Mouse (Mus musculus) lung, postnatal 0 days (tissue): Measurements from ENCODE around the gene Tubgcp5. TPM values are rescaled to one million over a fixed set of nuclear protein-coding genes. Genes with fewer than 3 reads are reported as not detected.
A peak's percentile ranks its signal among the peaks of the same experiment; 100 is the strongest.
"Not testable (repeated sequence)": the region's sequence is repeated elsewhere in the genome, so short reads cannot be mapped to it uniquely, and the experiment has no call there.

ENCODE experiments used
- ATAC-seq: fragments of 200-750 bp; cut with Nextera tagmentation; 2 replicates; pipeline ENCODE4 v1.8.0; 2017; ENCODE audit warnings: moderate library complexity
- DNase-seq: peaks from one replicate; pipeline ENCODE4 v3.0.0-alpha.2; 2016; ENCODE audit warnings: low spot score
- H3K27ac ChIP-seq: fragments of 300-500 bp; sonication (generic); 2 replicates; pipeline ENCODE4 v1.5.1; 2014; ENCODE audit warnings: antibody characterized with exemption, mild to moderate bottlenecking, low read length, mixed read lengths
- H3K27me3 ChIP-seq: fragments of 300-500 bp; sonication (generic); replicated peaks from 2 replicates; pipeline ENCODE4 v1.6.1; 2014; ENCODE audit warnings: low read length, mixed read lengths; ENCODE audit not compliant: insufficient read depth
- H3K36me3 ChIP-seq: fragments of 300-500 bp; sonication (generic); 2 replicates; pipeline ENCODE4 v1.6.1; 2014; ENCODE audit warnings: low read length, mixed read lengths; ENCODE audit not compliant: insufficient read depth
- H3K4me1 ChIP-seq: fragments of 300-500 bp; sonication (generic); 2 replicates; pipeline ENCODE4 v1.6.1; 2014; ENCODE audit warnings: antibody characterized with exemption, low read depth, low read length, mixed read lengths; ENCODE audit not compliant: insufficient read depth
- H3K4me2 ChIP-seq: fragments of 300-500 bp; sonication (generic); replicated peaks from 2 replicates; pipeline ENCODE4 v1.6.1; 2014; ENCODE audit warnings: low read depth, mild to moderate bottlenecking, low read length, moderate library complexity, mixed read lengths
- H3K4me3 ChIP-seq: fragments of 300-500 bp; sonication (generic); 2 replicates; pipeline ENCODE4 v1.5.1; 2014; ENCODE audit warnings: low read depth, low read length
- H3K9ac ChIP-seq: fragments of 300-500 bp; sonication (generic); replicated peaks from 2 replicates; pipeline ENCODE4 v1.6.1; 2014; ENCODE audit warnings: low read depth, mild to moderate bottlenecking
- H3K9me3 ChIP-seq: fragments of 300-500 bp; sonication (generic); 2 replicates; pipeline ENCODE4 v1.6.1; 2016; ENCODE audit warnings: low read length, mixed read lengths
- CTCF ChIP-seq: IDR thresholded peaks from 2 replicates; pipeline ENCODE4 v1.5.1; 2016; ENCODE audit warnings: antibody characterized with exemption, mild to moderate bottlenecking
- EP300 ChIP-seq: IDR thresholded peaks from 2 replicates; pipeline ENCODE4 v1.6.1; 2016; ENCODE audit warnings: antibody characterized with exemption, mild to moderate bottlenecking, control low read depth
- WGBS: fragments of 180-500 bp; shearing (Covaris S2); extraction: QIAGEN DNeasy Blood & Tissue Kit; methylation state at CpG from one replicate; pipeline ENCODE4 v1.1.7; 2014; 5-methylcytosine and 5-hydroxymethylcytosine counted together
- polyA plus RNA-seq: library from polyadenylated mRNA; unstranded; fragments of >200 nt; fragmentation: Nextera tagmentation; extraction: Ambion mirVana; gene quantifications from 2 replicates; pipeline ENCODE4 v1.2.1, GENCODE M21; 2015

Tubgcp5 gene
- polyA plus RNA-seq, 1 experiment from 2014 or later, result 13.7 TPM

DNA sequence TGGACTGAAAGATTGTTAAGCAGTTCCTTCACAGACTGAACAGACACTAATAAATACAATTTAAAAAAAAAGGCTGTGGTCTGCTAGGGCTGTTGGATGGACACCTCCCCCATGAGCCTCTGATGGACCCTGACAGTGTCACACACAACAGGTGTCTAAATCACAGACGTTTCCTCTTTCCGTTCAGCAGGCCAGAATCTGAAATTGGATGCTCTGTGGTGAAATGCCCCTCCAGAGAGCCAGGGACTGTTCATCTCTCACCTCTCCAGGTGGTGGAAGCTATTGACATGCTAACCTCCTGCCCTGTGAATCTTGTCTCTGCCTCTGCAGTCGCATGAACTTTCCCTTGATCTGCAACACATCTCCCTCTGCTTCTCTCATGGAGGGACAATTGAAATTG lies 11.5 kb upstream of the Tubgcp5 start:
- DNase-seq, result no peak

DNA sequence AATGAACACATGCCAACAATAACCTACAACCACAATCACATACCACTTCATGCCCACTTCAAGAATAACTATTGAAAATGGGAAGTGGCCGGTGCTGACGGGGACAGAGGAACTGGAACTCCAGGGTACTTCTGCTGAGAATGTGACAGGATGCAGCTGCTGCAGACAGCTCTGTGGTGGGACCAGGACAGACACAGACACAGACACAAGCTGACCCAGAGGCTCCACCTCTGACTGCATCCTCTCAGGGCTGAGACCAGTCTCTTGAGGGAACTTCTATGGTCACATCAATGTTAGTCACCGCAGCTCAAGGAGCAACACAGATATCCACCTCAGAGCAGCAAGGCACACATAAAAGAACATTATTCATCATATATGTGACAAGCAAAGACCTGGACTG lies 9.4 kb upstream of the Tubgcp5 start:
- Histone ChIP-seq H3K9me3 (no peaks in the 10 kb centered on the region), H3K36me3 (no peaks in the 10 kb centered on the region), H3K27me3 (no peaks in the 10 kb centered on the region), H3K4me2 (no peak overlapping the region), H3K4me3 (no peak overlapping the region), H3K4me1 (no peaks in the 10 kb centered on the region), H3K27ac (no peak overlapping the region), H3K9ac (no peak overlapping the region)
- ATAC-seq, result peak; percentile 47; the same call in 1 of the 2 replicates
- whole genome bisulfite sequencing, result 29% methylated on average over 3 of the region's 3 CpGs
- no peak for DNase-seq
- TF ChIP-seq EP300 (no peak), CTCF (no peak)

More for the DNA sequence above, 11.5 kb upstream of the Tubgcp5 start:
- Histone ChIP-seq H3K9me3 (no peaks in the 10 kb centered on the region), H3K27me3 (no peaks in the 10 kb centered on the region), H3K27ac (no peak overlapping the region), H3K4me1 (no peaks in the 10 kb centered on the region), H3K4me2 (no peak overlapping the region), H3K36me3 (no peaks in the 10 kb centered on the region), H3K9ac (no peak overlapping the region), H3K4me3 (no peak overlapping the region)
- 57% methylated on average over 3 of the region's 3 CpGs for WGBS
- TF ChIP-seq CTCF (no peak), EP300 (no peak)
- ATAC-seq, result no peak

DNA sequence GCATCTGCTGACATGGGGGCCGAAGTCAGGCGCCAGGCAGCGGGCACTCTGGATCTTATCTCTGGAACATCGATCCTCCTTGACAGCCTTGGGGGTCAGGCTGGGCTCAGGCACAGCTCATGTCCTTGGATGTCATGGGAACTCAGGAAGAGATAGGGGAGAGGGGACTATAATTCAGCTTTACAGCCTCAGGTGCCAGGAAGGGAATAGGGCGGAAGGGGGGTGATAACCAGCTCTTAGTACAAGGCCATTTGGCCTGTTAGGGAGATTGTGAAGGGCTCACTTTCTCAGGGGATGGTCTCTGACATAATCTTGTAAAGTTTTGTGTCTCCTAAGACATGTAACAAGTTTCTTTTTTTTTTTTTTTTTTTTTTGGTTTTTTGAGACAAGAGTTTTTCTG lies 3.4 kb upstream of the Tubgcp5 start:
- H3K4me2 ChIP-seq, H3K9me3 ChIP-seq, DNase-seq, H3K27ac ChIP-seq, H3K36me3 ChIP-seq, H3K9ac ChIP-seq, H3K4me1 ChIP-seq, ATAC-seq, H3K4me3 ChIP-seq, H3K27me3 ChIP-seq: not testable (repeated sequence)
- WGBS, result 41% methylated on average over 5 of the region's 5 CpGs

DNA sequence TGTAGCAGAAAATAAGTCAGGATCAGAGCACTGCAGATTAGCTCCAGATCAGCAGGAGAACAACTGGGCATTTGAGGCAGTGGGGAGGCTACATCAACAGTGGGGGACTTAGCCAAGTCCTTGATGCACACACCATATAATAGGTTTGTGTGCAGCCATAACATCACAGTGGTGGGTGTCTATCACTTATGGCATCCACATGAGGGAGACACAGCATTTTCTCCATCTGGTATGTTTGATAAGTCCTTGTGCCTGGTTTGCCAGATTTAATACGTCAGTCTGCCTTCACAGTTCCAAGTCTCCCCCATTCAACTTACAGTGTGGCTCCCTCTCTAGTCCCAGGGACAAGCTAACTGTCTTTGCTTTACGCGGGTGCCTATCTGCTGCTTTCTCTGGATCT lies 1.7 kb upstream of the Tubgcp5 start:
- Histone ChIP-seq H3K27ac (no peak overlapping the region), H3K4me2 (no peak overlapping the region), H3K9me3 (no peaks in the 10 kb centered on the region), H3K36me3 (peaks cover 9% of the 10 kb centered on the region; the same call in 1 of the 2 replicates), H3K4me1 (peaks cover 4% of the 10 kb centered on the region; the same call in 1 of the 2 replicates), H3K27me3 (no peaks in the 10 kb centered on the region), H3K9ac (no peak overlapping the region), H3K4me3 (no peak overlapping the region)
- WGBS, result 91% methylated on average over 3 of the region's 3 CpGs
- ATAC-seq, result no peak
- DNase-seq, result no peak
- TF ChIP-seq EP300 (no peak), CTCF (no peak)

DNA sequence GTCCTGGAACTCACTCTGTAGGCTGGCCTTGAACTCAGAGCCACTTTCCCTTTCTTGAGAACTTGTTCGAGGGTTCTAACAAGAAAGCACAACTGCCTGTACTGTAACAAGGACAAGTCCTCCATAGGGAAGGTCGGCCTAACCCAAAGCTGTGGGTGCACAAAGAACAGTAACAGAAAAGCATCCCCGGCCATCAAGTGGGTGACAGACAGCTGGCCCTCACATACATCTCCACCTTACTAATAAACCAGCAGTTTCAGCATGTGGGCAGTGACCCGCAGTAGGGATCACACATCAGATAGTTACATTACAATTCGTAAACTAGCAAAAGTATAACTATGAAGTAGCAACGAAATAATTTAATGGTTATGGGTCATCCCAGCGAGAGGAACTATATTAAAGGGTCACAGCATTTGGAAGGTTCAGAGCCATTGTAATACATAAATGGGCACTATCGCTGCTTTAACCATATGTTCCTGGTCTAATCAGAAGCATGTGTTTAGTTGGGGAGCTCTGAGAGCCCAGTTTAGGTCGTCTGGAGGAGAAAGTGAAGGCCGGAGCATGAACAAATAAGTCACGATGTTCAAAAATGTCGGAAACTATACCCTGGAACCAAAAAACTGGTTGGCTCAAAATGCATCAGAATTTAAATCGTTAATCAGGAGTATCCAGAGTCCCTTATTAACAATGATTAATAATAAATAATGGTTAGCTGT lies 560 bp upstream of the Tubgcp5 start:
- H3K4me3 ChIP-seq, result peak overlapping the region; percentile 75
- DNase-seq (no peak), ATAC-seq (peak; percentile 3; the same call in 1 of the 2 replicates)
- H3K4me1 ChIP-seq, result peaks cover 4% of the 10 kb centered on the region; the same call in 1 of the 2 replicates
- H3K9me3 ChIP-seq, result no peaks in the 10 kb centered on the region
- TF ChIP-seq EP300 (no peak), CTCF (no peak)
- peaks cover 17% of the 10 kb centered on the region for H3K36me3 ChIP-seq
- H3K9ac ChIP-seq, result peak overlapping the region; percentile 94
- H3K27me3 ChIP-seq, result no peaks in the 10 kb centered on the region
- 0 out of 2 replicates have a peak overlapping the region, but pooled peaks have one; percentile 15 for H3K27ac ChIP-seq
- H3K4me2 ChIP-seq, result peak overlapping the region; percentile 85
- 38% methylated on average over 13 of the region's 13 CpGs for WGBS

DNA sequence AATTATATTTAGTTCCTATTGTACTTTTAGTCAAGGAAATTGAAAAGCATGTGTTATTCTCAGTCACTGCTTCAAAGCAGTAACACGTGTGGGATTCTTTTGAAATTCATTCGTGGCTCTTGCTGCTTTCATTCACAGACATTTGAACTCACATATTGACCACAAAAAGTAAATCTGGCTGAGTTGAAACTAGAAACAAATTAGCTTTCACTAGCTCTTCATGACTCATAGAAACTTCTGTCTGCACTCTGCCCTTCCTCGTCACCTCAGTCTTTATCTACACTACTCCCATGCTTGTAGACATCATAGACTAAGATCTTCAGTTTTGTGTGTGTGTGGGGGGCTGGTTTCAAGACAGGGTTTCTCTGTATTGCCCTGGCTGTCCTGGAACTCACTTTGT lies 6.0 kb downstream of the Tubgcp5 start:
- no peaks in the 10 kb centered on the region for H3K27me3 ChIP-seq
- WGBS, result 85% methylated on average over 3 of the region's 3 CpGs
- peaks cover 32% of the 10 kb centered on the region for H3K36me3 ChIP-seq
- no peak for TF ChIP-seq EP300
- no peak for TF ChIP-seq CTCF
- ATAC-seq (no peak), DNase-seq (no peak)
- no peak overlapping the region for H3K27ac ChIP-seq
- H3K4me3 ChIP-seq, result no peak overlapping the region
- no peaks in the 10 kb centered on the region for H3K4me1 ChIP-seq
- H3K9ac ChIP-seq, result no peak overlapping the region
- H3K4me2 ChIP-seq, result no peak overlapping the region
- no peaks in the 10 kb centered on the region for H3K9me3 ChIP-seq
